Mouse (Mus musculus): ENCODE results near the gene Chpt1.
"Not testable (repeated sequence)": the region's sequence is repeated elsewhere in the genome, so short reads cannot be mapped to it uniquely, and the experiment has no call there.

Gene Chpt1

DNA sequence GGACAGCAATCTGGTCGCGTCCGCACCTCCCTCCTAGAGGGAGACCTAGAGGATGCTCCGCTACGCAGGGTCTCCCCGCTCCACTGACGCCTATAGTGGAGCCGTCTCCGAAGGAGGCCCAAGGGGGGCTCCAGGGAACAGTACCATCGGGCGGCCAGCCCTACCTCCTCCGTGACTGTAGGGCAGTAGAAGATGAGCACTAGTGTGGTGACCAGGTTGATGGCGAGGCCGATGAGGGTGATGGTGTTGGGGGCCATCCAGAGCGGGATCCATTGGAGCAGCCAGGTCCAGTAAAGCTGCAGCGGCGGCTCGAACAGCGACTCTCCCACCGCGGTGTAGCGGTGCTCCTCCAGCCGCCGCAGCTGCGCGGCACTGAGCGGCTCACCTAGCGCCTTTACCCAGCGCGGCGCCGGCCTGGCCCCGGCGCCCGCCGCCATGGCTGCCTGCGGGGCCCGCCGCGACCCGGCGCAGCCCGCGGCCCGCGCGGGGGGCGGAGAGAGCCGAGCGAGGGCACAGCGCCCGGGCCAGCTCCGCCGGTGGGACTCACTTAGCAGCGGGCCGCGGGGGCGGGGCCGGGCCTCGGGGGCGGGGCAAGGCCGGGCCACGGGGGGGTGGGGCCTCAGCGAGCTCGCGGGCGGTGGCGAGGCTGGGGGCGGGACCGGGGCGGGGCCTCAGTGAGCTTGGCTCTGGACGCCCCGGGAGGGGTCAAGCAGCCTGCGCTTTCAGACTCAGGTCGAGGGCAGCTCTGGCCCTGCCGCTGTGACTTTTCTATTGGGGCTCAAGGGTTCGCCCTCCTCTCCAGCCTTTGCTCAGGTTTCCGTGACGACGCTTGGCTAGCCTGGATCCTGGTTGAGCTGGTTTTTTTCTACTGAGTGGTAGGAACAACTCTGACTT is at the start of gene Chpt1:
TSS of gene Chpt1 (minus strand) at position 653 of the 894 bp plus-strand sequence.
- DNase-seq (ENCODE audit: low read depth in 2 of 2, low spot score in 2 of 2): peak; percentile 53 to 70

DNA sequence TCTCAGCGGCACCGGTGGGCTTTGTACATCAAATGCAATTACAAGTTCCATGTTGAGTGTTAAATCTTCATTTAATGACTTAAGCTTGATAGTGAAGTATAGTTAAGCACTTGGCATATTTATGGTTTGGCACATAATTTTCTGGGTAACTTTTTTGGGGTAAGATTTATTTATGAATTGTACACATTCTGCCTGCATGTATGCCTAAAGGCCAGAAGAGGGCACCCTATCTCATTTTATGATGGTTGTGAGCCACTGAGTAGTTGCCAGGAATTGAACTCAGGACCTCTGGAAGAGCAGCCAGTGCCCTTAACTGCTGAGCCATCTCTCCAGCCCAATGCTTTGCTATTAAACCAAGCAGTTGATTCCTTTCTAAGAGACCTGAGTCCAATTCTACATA is 48.9 kb upstream of the Chpt1 start:
- no peak for DNase-seq (ENCODE audit: low read depth in 2 of 2, low spot score in 2 of 2)

DNA sequence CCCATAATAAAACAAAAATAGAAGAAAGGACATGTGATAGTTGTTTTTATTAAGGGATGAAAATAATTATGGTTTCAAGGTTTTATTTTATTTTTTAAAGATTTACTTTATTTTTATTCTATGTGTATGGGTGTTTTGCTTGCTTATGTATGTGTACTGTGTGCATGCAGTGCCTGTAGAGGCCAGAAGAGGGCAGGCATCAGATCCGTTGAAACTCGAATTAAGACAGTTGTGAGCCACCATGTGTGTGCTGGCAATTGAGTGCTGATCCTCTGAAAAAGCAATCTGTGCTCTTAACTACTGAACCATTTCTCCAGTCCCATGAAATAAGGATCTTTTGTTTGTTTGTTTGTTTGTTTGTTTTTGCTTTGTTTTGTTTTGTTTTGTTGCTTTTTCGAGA is 46.4 kb upstream of the Chpt1 start:
- no peak for DNase-seq (ENCODE audit: low read depth in 2 of 2, low spot score in 2 of 2)

DNA sequence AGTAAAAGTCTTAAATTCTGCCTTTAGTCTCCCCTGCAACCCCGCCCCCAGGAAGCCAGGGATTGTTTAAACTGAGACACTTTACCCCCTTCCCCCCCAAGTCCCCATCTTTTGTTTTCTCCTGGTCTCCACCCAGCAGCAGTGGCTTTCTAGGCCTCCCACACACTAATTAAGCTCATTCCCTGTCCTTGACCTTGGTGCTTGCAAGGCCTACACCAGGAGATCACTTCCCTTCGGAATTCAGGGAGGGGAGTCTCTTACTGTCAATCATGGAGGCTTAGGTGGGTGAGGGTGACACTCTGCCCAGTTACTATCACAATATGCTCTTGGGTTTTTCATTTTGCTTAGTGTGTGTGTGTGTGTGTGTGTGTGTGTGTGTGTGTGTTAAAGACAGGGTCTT is 43.8 kb upstream of the Chpt1 start:
- DNase-seq (ENCODE audit: low read depth in 2 of 2, low spot score in 2 of 2): no peak

DNA sequence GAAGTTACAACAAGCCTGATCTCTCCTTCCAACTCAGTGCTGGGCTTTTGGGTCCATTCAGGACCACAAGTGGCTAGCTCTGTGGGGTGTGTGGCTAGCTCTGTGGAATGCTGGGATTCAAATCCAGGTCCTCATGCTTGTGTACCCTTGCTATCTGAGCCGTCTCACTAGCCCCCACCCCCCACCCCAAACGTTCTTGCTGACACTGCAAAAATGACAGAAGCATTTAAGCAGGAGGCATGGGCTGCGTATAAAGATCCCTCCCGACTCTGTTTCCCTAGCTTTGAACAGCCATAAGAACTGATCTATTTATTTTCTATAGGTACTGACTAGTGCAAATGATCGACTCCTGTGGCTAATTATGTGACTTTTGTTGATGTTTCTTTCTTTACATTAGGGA is 26.8 kb upstream of the Chpt1 start:
- no peak for DNase-seq (ENCODE audit: low read depth in 2 of 2, low spot score in 2 of 2)

DNA sequence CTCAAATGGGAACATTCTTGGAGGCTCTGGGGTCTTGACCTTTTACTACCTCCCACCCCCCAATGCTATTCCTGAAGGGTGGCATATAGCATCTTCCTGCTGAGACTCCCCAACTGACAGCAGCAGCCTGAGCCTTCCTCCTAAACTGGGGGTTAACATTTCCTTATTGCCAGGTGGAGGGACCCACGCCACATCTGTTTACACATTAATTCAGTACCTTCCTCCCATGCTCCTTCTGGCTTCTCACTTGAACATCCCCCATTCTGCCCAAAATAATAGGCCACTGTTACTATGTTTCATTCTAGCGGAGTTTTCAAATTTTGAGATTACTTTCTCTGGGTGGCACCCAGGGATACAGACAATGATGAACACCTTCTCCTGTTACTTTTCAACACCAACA is 20.1 kb upstream of the Chpt1 start:
- no peak for DNase-seq (ENCODE audit: low read depth in 2 of 2, low spot score in 2 of 2)

DNA sequence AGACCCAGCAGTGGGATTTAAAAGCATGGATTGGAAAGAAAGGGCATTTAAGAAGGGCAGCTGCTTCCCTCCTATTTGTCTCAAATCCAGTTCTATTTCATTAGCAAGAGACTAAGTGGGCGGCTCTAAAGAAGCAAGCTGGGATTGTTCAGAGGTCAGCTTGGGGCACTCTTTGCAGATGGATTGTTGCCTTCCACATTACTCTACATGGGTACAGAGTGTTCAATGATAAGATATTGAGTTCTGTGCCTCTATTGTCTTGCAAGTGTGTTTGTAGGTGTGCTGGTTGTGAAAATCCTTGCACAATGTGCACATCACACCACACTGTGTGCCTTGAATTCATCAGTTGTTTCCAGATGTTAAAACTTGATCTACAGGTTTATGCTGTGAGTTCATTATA is 19.3 kb upstream of the Chpt1 start:
- DNase-seq (ENCODE audit: low read depth in 2 of 2, low spot score in 2 of 2): no peak

DNA sequence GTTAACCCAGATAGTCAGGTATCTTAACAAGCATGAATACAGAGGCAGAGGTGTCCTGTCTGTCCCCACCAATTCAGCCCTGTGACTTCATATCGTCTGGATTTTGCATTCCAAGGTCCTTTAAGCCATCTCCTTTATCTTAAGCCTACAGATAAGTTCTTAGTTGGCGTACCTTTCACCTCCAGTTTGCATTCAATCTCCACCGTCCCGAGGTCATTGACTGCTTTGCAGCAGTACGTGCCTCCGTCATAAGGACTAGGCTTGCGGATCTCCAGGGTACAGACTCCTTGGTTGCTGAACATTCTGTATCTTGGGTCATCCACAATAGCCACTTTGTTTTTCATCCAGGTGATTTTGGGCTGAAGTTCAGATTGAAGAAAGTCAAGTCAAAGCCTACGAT is 18.9 kb upstream of the Chpt1 start:
- no peak for DNase-seq (ENCODE audit: low read depth in 2 of 2, low spot score in 2 of 2)

DNA sequence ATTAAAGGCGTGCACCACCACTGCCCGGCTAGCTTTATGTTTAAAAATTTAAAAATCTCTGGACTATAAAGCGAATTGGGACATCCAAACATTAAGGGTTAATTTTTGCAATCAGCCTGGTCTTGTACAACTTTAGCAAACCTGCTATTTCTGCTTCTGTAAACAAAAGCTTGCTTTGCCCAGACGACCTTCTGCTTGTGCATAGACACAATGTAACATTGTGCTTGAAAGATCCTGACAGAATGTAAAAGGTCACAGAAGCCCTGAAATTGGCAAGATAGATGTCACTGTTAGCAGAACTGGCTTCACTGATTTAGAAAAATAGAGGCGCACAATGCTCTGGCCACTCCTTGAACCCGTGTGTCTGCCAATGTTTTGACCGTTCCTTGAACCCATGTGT is 11.2 kb upstream of the Chpt1 start:
- DNase-seq (ENCODE audit: low read depth in 2 of 2, low spot score in 2 of 2): not testable (repeated sequence)

DNA sequence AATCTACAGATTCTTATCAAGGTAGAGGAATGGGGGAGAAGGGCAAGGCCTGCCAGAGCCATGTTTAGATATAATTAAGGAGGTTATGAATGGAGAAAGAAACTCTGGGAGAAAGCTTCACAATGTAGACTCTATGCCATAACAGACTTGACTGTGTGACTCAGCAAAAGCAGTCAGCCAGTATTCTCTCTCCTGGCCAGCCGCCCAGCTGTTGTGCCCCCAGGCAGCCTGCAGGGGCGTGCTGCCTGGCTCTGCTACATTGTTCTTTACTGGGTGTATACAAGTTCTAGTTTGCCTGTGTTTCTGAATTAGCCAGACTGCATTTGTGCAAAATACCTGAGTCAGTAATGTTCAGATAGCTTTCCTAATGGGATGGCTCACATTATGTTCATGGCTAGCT is 10.6 kb upstream of the Chpt1 start:
- no peak for DNase-seq (ENCODE audit: low read depth in 2 of 2, low spot score in 2 of 2)

DNA sequence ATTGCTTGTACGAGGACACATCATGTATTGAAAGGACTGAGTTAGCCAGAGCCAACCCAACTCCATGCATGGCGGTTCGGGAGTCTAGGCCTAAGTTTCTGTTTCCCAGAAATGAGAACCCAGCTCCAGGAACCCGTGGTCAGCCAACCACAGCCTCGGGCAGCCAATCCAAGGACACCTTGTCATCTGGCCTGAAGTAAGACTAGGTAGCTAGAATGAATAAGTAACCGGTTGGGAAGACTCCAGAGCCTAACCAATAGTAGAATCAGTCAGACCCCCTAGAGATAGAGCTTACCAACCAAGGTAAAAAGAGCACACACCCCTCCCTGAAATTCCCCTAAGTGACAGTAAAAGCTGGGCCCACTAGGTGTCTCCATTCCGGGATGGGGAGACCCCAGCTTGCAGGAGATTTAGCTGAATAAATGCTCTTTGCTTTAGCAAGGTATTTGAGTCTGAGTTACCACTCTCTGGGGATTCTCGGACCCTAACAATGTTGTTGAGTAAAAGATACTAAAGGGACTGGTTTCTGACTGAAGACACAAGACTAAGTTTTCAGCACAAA is 9.8 kb upstream of the Chpt1 start:
- no peak for DNase-seq (ENCODE audit: low read depth in 2 of 2, low spot score in 2 of 2)

DNA sequence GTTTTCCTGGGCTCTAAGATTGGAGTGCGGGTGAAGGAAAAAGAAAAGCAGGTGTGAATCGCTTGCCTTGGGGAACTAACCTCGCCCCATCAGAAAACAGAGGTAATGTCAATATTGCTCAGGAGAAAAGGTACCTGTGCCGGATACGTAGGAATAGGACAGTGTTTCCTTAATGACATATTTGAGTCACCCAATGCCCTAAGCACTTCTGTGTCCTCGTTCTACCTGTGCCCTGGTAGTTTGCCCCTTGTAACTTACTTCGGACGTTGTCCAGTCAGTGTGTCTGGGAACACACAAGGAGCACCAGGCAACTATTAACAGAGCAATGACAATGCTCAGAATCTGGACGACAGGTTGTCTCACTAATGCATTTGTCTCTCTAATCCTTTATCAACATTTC is 7.5 kb upstream of the Chpt1 start:
- DNase-seq (ENCODE audit: low read depth in 2 of 2, low spot score in 2 of 2): no peak

DNA sequence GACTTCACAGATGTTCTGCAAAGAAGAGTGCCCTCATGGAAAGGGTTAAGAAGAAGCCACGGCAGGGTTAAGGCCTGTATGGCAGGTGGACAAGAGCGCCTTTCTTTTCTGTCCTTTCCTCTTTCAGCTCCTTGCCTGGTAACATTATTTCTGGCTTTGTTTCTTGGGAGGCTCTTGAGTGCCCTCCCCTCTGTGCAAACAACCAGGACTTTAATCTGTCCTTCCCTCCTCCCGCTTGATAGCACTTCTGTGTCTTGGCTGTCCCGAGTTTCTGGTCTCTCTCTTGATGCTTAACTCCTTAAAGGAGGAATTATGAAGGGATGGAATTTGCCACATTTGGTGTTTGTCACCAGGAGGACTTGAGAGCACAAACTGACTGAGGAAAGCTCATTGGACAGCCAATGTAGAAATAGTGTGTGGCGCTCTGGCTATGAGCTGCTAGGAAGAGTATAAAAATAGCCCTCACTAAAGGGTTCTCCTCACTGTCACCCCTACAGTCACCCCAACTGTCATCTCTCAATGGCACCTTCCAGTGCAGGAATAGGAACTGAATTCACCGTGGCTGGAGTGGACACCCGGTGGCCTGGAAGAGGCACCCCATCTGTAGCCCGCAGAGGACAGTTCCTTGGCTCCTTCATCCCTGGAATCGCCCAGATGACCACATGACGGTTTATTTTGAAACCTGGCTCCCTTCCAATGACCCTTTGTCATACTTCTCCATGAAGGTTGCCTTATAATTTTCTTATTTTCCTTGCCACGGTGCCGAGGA is 6.8 kb upstream of the Chpt1 start:
- no peak for DNase-seq (ENCODE audit: low read depth in 2 of 2, low spot score in 2 of 2)

DNA sequence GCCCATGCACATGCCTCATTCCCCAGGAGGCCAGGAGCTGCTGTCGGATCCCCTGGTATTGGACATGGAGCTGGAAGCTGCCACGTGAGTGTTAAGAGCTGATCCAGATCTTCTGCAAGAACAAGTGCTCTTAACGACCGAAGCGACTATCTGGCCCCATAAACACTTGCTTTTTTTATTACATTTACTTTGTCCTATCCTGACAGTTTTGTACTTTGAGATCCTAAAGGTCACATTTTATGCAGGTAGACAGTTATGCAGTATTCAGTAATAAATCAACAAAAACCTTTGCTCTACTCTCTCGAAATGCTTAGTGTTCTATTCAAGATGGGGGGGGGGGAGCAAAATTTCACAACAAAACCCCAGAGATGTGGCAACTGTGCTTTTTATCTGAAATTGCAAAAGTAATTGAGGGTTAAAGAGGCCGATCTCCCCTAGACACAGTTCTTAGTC is 3.8 kb upstream of the Chpt1 start:
- DNase-seq (ENCODE audit: low read depth in 2 of 2, low spot score in 2 of 2): no peak

DNA sequence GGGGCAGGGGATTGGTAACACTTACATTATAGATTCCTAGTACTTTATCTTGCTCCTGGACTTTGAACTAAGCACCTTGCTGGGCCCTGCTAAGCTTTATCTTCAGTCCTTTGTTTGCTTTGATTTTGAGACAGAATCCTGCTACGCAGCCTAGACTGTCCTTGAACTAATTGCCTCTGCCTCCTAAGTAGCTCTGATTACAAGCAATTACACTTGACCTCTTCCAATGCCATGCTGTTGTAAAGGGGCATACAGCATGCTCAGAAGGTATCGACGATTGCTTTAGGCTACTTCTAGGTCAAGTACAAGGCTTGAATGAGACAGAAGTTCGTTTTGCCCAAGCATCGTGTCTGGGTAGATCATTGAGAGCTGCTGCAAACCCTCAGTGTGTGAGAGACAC is 1.4 kb upstream of the Chpt1 start:
- no peak for DNase-seq (ENCODE audit: low read depth in 2 of 2, low spot score in 2 of 2)

DNA sequence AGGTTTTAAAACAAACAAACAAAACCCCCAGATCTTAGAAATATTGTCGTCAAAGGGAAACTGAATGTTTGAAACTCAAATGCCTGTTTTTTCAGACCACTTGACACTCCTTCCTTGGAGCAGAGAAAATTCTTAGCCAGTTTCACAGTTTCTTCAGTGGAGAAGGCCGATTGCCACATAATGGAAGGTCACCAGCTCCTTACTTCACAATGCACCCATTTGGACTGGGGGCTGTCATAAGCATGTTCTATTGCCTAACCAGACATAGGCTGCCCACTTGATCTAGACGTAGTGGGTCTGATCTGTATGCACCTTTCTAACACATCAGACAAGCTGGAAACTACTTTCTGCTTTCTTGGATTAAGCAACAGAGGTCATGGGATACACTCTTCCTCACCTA is 608 bp upstream of the Chpt1 start:
- DNase-seq (ENCODE audit: low read depth in 2 of 2, low spot score in 2 of 2): no peak

DNA sequence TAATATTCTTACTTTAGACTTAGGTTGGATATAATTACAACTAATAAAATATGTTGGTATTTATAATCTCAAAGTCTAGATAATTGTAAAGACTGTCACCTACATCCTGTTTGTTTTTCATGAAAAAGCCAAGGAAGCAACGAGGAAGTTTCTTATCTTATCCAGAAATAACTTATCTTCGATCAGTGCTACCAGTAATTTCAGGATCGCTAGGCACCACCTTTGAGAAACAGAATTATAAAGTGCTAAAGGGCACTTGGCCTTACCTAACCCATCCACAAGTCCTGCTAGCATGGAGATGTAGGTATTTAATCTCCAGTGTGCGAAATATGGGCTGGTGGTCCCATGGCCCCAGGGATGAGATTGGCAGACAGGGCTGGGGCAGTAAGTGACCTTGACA is 954 bp downstream of the Chpt1 start:
- DNase-seq (ENCODE audit: low read depth in 2 of 2, low spot score in 2 of 2): no peak

DNA sequence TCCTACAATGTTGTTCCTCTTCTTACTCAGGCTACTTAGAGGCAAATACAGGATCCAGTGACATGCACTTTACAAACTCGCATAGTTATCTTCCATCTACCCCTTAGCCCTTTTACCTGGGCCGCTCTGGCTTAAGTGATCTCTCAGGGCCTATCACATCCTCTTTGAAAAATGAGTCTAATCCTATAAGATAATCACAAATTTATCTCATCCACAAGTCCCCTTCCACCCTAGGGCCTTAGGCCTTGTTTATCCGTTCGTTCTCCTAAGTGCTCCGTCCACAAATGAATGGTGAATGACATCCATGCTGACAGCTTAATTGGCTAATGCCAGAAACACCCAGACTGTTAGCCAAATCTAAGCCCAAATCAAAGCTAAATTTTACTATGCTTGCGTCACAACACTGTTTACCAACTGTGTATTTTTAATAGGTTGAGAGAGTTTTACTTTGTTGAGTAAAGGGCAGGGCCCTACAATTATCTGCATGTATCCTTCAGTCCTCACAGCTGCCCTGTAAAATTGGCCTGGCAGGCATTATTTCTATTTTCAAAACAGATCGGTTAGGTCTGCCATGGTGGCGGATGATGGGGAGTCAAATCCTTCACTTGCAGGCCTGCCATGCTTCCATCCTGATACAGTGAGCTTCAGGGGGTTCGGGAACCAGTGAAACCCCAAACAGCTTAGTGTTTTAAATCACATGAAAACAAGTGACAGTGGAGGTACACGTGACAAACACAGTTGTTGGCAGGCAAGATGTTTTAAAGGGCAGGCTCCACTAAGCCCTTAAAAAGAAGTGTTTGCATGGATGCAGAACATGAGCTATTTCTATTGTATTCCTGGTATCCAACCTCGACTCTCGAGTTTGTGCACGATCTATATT is 1.7 kb downstream of the Chpt1 start:
- DNase-seq (ENCODE audit: low read depth in 2 of 2, low spot score in 2 of 2): no peak

DNA sequence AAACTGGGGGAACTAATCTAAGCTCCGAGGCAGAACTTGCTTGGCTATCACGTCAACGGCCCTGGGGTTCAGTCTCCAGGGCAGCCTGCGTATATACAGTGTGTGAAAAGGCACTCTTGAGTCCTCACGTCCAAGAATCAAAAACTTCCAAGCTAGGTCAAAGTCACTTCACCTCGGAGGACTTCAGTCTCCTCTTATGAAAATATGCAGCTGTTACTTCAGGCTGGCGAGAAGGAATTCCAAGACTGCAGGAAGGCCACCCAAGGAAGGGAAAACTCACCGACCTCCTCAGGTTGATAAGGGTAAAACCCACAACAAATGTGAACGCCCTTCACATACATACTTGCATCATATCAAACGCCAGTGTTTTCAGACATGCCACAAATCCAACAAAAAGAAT is 2.5 kb downstream of the Chpt1 start:
- DNase-seq (ENCODE audit: low read depth in 2 of 2, low spot score in 2 of 2): no peak

DNA sequence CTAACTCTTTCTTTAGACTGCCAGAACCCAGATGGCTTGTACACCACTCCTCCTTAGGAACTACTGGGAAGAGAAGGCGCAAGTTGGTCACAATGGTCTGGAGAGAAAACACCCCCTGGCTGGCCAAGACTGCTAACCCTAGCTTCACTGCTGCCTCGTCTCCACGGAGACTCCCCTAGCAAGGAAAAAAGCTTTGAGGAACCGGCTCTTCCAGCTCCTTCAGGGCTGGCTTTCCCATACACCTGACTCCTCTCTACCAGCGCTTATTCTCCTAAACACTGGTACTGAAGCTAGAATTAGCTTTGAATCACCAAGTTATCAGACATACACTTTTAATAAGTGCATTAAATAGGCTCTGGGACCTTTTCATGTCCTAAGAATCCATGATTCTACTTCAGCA is 3.9 kb downstream of the Chpt1 start:
- DNase-seq (ENCODE audit: low read depth in 2 of 2, low spot score in 2 of 2): no peak

Measured in CD8-positive naive resting alpha-beta T cell, adult 2 months (primary cell).